9 mouse cellular contexts compared by ENCODE assay signal in genomic region chr7:123462070-123462501, GRCm38 (mm10). TPM values are rescaled to one million over a fixed set of nuclear protein-coding genes. Genes with fewer than 3 reads are reported as not detected.
DNase-seq lines count a peak whose midpoint lies in the region; ATAC-seq and TF ChIP-seq lines count a peak whose summit lies in the region.
"Had no signal": no experiment of that assay in that cellular context is flagged by ENCODE, and none has a peak within 500 bp of the region (broad histone marks: within the 10 kb centered on the region; RNA-seq: fewer than 3 reads in every experiment).

Gene Aqp8 (plus strand): TSS chr7:123462291.

- peak; percentile 97 for TF ChIP-seq EP300 in liver, postnatal 0 days (IDR thresholded peaks at IDR 0.05; ENCODE audit: low read depth)

- peak within 1 kb of the TSS; percentile 85 for H3K27ac ChIP-seq in liver, postnatal 0 days (ENCODE audit: low read depth)
- no peak within 1 kb of the TSS for H3K27ac ChIP-seq in stomach, embryonic 16.5 days (ENCODE audit: low read length)

- TF ChIP-seq CTCF in liver, postnatal 0 days (IDR thresholded peaks at IDR 0.05; ENCODE audit: low read depth) = peak; percentile 56

- H3K27me3 ChIP-seq in liver, postnatal 0 days (ENCODE audit: insufficient read depth, low read length) = no peaks in the 10 kb centered on the region
- no peaks in the 10 kb centered on the region for H3K27me3 ChIP-seq in stomach, embryonic 16.5 days (ENCODE audit: control insufficient read depth, insufficient read depth, low read length)

- peaks cover 32% of the 10 kb centered on the region for H3K4me1 ChIP-seq in liver, postnatal 0 days (ENCODE audit: insufficient read depth)
- H3K4me1 ChIP-seq in stomach, embryonic 16.5 days (ENCODE audit: control insufficient read depth, insufficient read depth, low read length) = no peaks in the 10 kb centered on the region

- peak; percentile 7 for DNase-seq in embryo, embryonic 11 days
- no peak for DNase-seq in embryo, embryonic 9.5 days (ENCODE audit: extremely low spot score)
- DNase-seq in c-Kit-positive CD71-positive TER-119-positive erythroid progenitor cells, embryonic 14.5 days (ENCODE audit: low spot score) = peak; percentile 94
- peak; percentile 36 to 43 for DNase-seq in heart, postnatal 36 days
- peak; percentile 93 for DNase-seq in liver, postnatal 0 days
- no peak for DNase-seq in gastrocnemius, postnatal 10 days
- DNase-seq in left cerebral cortex, postnatal 36 days (ENCODE audit: low spot score in 2 of 2) = no peak

- no peaks in the 10 kb centered on the region for H3K9me3 ChIP-seq in liver, postnatal 0 days (ENCODE audit: low read length)
- H3K9me3 ChIP-seq in stomach, embryonic 16.5 days (replicated peaks; ENCODE audit: control insufficient read depth, low read length) = no peaks in the 10 kb centered on the region

- peak; percentile 87 for ATAC-seq in liver, postnatal 0 days
- ATAC-seq in stomach, embryonic 16.5 days (ENCODE audit: insufficient read depth, low FRiP score) = peak; percentile 84

- peak within 1 kb of the TSS; percentile 43 for H3K4me3 ChIP-seq in liver, postnatal 0 days (ENCODE audit: low read depth, low read length)
- no peak within 1 kb of the TSS for H3K4me3 ChIP-seq in stomach, embryonic 16.5 days (replicated peaks; ENCODE audit: low read length)

- peak within 1 kb of the TSS; percentile 54 for H3K9ac ChIP-seq in liver, postnatal 0 days (replicated peaks)
- H3K9ac ChIP-seq in stomach, embryonic 16.5 days (ENCODE audit: low read length) = no peak within 1 kb of the TSS

- no peaks in the 10 kb centered on the region for H3K36me3 ChIP-seq in liver, postnatal 0 days (replicated peaks; ENCODE audit: insufficient read depth, low read length)
- no peaks in the 10 kb centered on the region for H3K36me3 ChIP-seq in stomach, embryonic 16.5 days (ENCODE audit: control insufficient read depth, insufficient read depth, low read length)

- peak within 1 kb of the TSS; percentile 64 for H3K4me2 ChIP-seq in liver, postnatal 0 days (ENCODE audit: low read depth, low read length)
- no peak within 1 kb of the TSS for H3K4me2 ChIP-seq in stomach, embryonic 16.5 days (ENCODE audit: low read depth, low read length)

- 13% methylated on average over 9 of the region's 9 CpGs for WGBS in liver, postnatal 0 days (ENCODE audit: insufficient replicate concordance)
- WGBS in stomach, embryonic 16.5 days = 55% methylated on average over 9 of the region's 9 CpGs

- intact Hi-C loops in heart, postnatal 36 days (cut with DNase I) = loop anchor here (10.0 kb wide), 2 partner anchors 167 to 517 kb away; no protein-coding TSS in a partner anchor
- intact Hi-C loops in left cerebral cortex, postnatal 36 days (cut with DNase I) = loop anchor here (10.0 kb wide), 1 partner anchor 517 kb away; no protein-coding TSS in a partner anchor

RNA-seq across cellular contexts. Expression of gene Aqp8, which starts in this region (rescaled TPM):
- 1 to 10 TPM; 3.5 to 5.5 TPM for total RNA-seq in heart, postnatal 36 days (2021)
- 24.6 and 29.3 TPM in 2 replicates for polyA plus RNA-seq in liver, postnatal 0 days (2015; fragmentation: Nextera tagmentation; extraction: Ambion mirVana)
- polyA plus RNA-seq in stomach, embryonic 16.5 days (2015; fragmentation: Nextera tagmentation; extraction: Ambion mirVana) = 36.7 and 40.0 TPM in 2 replicates
- not detected for total RNA-seq in gastrocnemius, postnatal 10 days (2021)
- total RNA-seq in left cerebral cortex, postnatal 36 days (2021) = not detected
- total RNA-seq: left cerebral cortex, postnatal 10 days had no signal

Comparison
In these comparisons a context has a peak if more than half of its experiments do, and no peak if none do; other contexts are left out.
1. RNA of gene Aqp8 (total RNA-seq): 3.5 to 5.5 TPM in heart, postnatal 36 days; not detected in gastrocnemius, postnatal 10 days and not detected in left cerebral cortex, postnatal 36 days; every median in the first group is over 4 times any median in the second.
2. DNase-seq: peak in embryo, embryonic 11 days (single experiment), c-Kit-positive CD71-positive TER-119-positive erythroid progenitor cells, embryonic 14.5 days (single experiment), heart, postnatal 36 days (2 of 2) and liver, postnatal 0 days (single experiment); none in embryo, embryonic 9.5 days (single experiment), gastrocnemius, postnatal 10 days (single experiment) and left cerebral cortex, postnatal 36 days (0 of 2).